Mouse (Mus musculus): ENCODE results near the gene Hira. TPM values are rescaled to one million over a fixed set of nuclear protein-coding genes. Genes with fewer than 3 reads are reported as not detected.

The Hira gene
- polyA plus RNA-seq, 1 experiment: 51.6 TPM

DNA sequence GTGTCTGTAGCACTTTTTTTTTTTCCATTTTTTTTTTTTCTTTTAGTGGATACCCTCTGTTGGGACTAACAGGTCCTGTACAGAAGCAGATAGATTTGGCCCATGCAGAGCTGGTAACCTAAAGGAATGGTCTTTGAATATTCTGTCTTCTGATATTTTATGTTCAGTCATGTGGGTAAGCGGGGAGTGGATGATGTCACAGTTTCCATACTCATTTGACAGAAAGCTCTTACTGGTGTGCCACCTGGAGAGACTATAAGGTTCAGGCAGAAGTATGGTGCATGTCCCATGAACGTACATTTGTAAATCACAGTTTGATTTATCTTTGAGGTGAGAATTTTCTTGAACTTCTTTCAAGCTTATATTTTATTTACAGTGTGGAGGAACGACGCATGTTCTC, 39.2 kb downstream of the Hira start:
- H3K36me3 ChIP-seq (ENCODE audit: control insufficient read depth, insufficient read depth, low read length): peaks cover 9% of the 10 kb centered on the region
- DNase-seq: no peak
- no peaks in the 10 kb centered on the region for H3K27me3 ChIP-seq (replicated peaks; ENCODE audit: control insufficient read depth, insufficient read depth, low read length)
- no peak overlapping the region for H3K4me3 ChIP-seq (ENCODE audit: insufficient read depth, low read depth, low read length)
- H3K4me1 ChIP-seq (ENCODE audit: control insufficient read depth, insufficient read depth, low read length): no peaks in the 10 kb centered on the region
- 92% methylated on average over 4 of the region's 4 CpGs for WGBS
- no peak overlapping the region for H3K27ac ChIP-seq (ENCODE audit: insufficient read depth, low read depth, low read length)
- TF ChIP-seq POLR2A (IDR thresholded peaks at IDR 0.05; ENCODE audit: low read depth, low read length) (no peak), CTCF (conservative IDR thresholded peaks at IDR 0.05; ENCODE audit: insufficient read depth, insufficient read length, low read depth, low read length) (no peak)

GRCm38 (mm10) chr16:18921771-18922170, 44.9 kb downstream of the Hira start:
- 90% methylated on average over 2 of the region's 2 CpGs for WGBS

GRCm38 (mm10) chr16:18927963-18928362, 51.1 kb downstream of the Hira start:
- no peak overlapping the region for H3K4me3 ChIP-seq (ENCODE audit: insufficient read depth, low read depth, low read length)
- H3K27me3 ChIP-seq (replicated peaks; ENCODE audit: control insufficient read depth, insufficient read depth, low read length): no peaks in the 10 kb centered on the region
- no peak for DNase-seq
- peaks cover 8% of the 10 kb centered on the region for H3K36me3 ChIP-seq (ENCODE audit: control insufficient read depth, insufficient read depth, low read length)
- no peak for TF ChIP-seq POLR2A (IDR thresholded peaks at IDR 0.05; ENCODE audit: low read depth, low read length)
- no peak for TF ChIP-seq CTCF (conservative IDR thresholded peaks at IDR 0.05; ENCODE audit: insufficient read depth, insufficient read length, low read depth, low read length)
- WGBS: 100% methylated on average over 1 of the region's 1 CpGs
- H3K27ac ChIP-seq (ENCODE audit: insufficient read depth, low read depth, low read length): no peak overlapping the region
- H3K4me1 ChIP-seq (ENCODE audit: control insufficient read depth, insufficient read depth, low read length): no peaks in the 10 kb centered on the region

More at GRCm38 (mm10) chr16:18921771-18922170, 44.9 kb downstream of the Hira start:
- H3K27me3 ChIP-seq (replicated peaks; ENCODE audit: control insufficient read depth, insufficient read depth, low read length): no peaks in the 10 kb centered on the region
- no peak for DNase-seq
- H3K27ac ChIP-seq (ENCODE audit: insufficient read depth, low read depth, low read length): no peak overlapping the region
- no peak for TF ChIP-seq POLR2A (IDR thresholded peaks at IDR 0.05; ENCODE audit: low read depth, low read length)
- TF ChIP-seq CTCF (conservative IDR thresholded peaks at IDR 0.05; ENCODE audit: insufficient read depth, insufficient read length, low read depth, low read length): no peak
- H3K4me1 ChIP-seq (ENCODE audit: control insufficient read depth, insufficient read depth, low read length): no peaks in the 10 kb centered on the region
- no peak overlapping the region for H3K4me3 ChIP-seq (ENCODE audit: insufficient read depth, low read depth, low read length)
- H3K36me3 ChIP-seq (ENCODE audit: control insufficient read depth, insufficient read depth, low read length): peaks cover 14% of the 10 kb centered on the region

- Histone ChIP-seq H3K4me1 (ENCODE audit: control insufficient read depth, insufficient read depth, low read length) (no peaks in the 10 kb centered on the region), H3K36me3 (ENCODE audit: control insufficient read depth, insufficient read depth, low read length) (peaks cover 8% of the 10 kb centered on the region), H3K27ac (ENCODE audit: insufficient read depth, low read depth, low read length) (no peak overlapping the region), H3K4me3 (ENCODE audit: insufficient read depth, low read depth, low read length) (no peak overlapping the region), H3K27me3 (replicated peaks; ENCODE audit: control insufficient read depth, insufficient read depth, low read length) (no peaks in the 10 kb centered on the region)
- DNase-seq: no peak
- WGBS: 86% methylated on average over 5 of the region's 5 CpGs
- TF ChIP-seq CTCF (conservative IDR thresholded peaks at IDR 0.05; ENCODE audit: insufficient read depth, insufficient read length, low read depth, low read length) (no peak), POLR2A (IDR thresholded peaks at IDR 0.05; ENCODE audit: low read depth, low read length) (no peak)
These were observed 61.7 kb downstream of the Hira start for GRCm38 (mm10) chr16:18938321-18939082.

DNA sequence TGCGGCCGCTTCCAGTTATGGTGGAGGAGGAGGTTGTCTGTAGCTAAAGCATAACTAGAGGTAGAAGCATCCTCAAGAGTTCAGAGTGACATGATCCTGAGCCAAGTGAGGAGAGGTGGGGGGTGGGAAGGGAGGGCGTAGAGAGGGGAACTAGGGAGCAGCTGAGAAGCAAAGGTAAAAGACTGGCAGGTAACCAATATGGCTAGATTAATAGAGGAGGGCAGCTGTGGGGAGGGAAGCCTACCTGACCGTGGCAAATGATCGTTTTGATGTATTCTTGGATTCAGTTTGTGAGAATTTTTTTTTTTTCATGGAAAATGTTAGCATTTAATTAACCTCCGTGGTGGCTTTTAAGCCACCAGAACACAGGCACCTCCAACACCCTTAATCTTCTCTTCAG, 67.1 kb downstream of the Hira start:
- Histone ChIP-seq H3K4me3 (ENCODE audit: insufficient read depth, low read depth, low read length) (no peak overlapping the region), H3K27me3 (replicated peaks; ENCODE audit: control insufficient read depth, insufficient read depth, low read length) (no peaks in the 10 kb centered on the region), H3K36me3 (ENCODE audit: control insufficient read depth, insufficient read depth, low read length) (peaks cover 1% of the 10 kb centered on the region), H3K27ac (ENCODE audit: insufficient read depth, low read depth, low read length) (no peak overlapping the region), H3K4me1 (ENCODE audit: control insufficient read depth, insufficient read depth, low read length) (no peaks in the 10 kb centered on the region)
- TF ChIP-seq CTCF (conservative IDR thresholded peaks at IDR 0.05; ENCODE audit: insufficient read depth, insufficient read length, low read depth, low read length): no peak
- TF ChIP-seq POLR2A (IDR thresholded peaks at IDR 0.05; ENCODE audit: low read depth, low read length): no peak
- DNase-seq: no peak
- 66% methylated on average over 6 of the region's 6 CpGs for WGBS

GRCm38 (mm10) chr16:18948941-18949340, 72.1 kb downstream of the Hira start:
- TF ChIP-seq POLR2A (IDR thresholded peaks at IDR 0.05; ENCODE audit: low read depth, low read length) (no peak), CTCF (conservative IDR thresholded peaks at IDR 0.05; ENCODE audit: insufficient read depth, insufficient read length, low read depth, low read length) (no peak)
- H3K4me1 ChIP-seq (ENCODE audit: control insufficient read depth, insufficient read depth, low read length): no peaks in the 10 kb centered on the region
- peaks cover 1% of the 10 kb centered on the region for H3K36me3 ChIP-seq (ENCODE audit: control insufficient read depth, insufficient read depth, low read length)
- H3K27me3 ChIP-seq (replicated peaks; ENCODE audit: control insufficient read depth, insufficient read depth, low read length): no peaks in the 10 kb centered on the region
- no peak overlapping the region for H3K4me3 ChIP-seq (ENCODE audit: insufficient read depth, low read depth, low read length)
- H3K27ac ChIP-seq (ENCODE audit: insufficient read depth, low read depth, low read length): no peak overlapping the region
- no peak for DNase-seq
- 94% methylated on average over 9 of the region's 9 CpGs for WGBS

DNA sequence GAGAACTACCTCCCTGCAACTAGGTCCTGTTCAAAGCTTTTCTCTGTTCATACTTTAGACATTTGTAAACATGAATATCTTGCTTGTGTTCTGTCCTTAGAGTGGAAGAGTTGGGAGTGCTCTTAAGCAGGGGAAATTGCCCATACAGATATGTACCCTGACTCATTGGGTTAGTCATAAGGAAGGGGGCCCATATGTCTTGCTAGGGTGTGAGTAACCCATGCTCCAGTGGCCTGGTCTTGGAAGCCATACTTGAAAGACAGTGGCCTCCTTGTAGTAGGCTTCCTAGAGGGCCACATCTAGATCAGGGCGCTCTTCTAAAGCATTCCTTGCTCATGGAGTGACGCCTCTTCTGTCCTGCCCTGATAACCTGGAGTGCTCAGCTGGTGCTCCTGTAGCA, 73.5 kb downstream of the Hira start:
- H3K4me1 ChIP-seq (ENCODE audit: control insufficient read depth, insufficient read depth, low read length): no peaks in the 10 kb centered on the region
- no peak for DNase-seq
- H3K27me3 ChIP-seq (replicated peaks; ENCODE audit: control insufficient read depth, insufficient read depth, low read length): no peaks in the 10 kb centered on the region
- TF ChIP-seq POLR2A (IDR thresholded peaks at IDR 0.05; ENCODE audit: low read depth, low read length) (no peak), CTCF (conservative IDR thresholded peaks at IDR 0.05; ENCODE audit: insufficient read depth, insufficient read length, low read depth, low read length) (no peak)
- no peak overlapping the region for H3K4me3 ChIP-seq (ENCODE audit: insufficient read depth, low read depth, low read length)
- H3K36me3 ChIP-seq (ENCODE audit: control insufficient read depth, insufficient read depth, low read length): peaks cover 4% of the 10 kb centered on the region
- no peak overlapping the region for H3K27ac ChIP-seq (ENCODE audit: insufficient read depth, low read depth, low read length)
- WGBS: 98% methylated on average over 2 of the region's 2 CpGs
